Mouse (Mus musculus): ENCODE data around the gene Spock1.
A peak's percentile ranks its signal among the peaks of the same experiment; 100 is the strongest.
"Not testable (repeated sequence)": the region's sequence is repeated elsewhere in the genome, so short reads cannot be mapped to it uniquely, and the experiment has no call there.

Spock1 gene

GRCm38 (mm10) chr13:57595761-57596051, 312.4 kb downstream of the Spock1 start:
- no peak for DNase-seq (ENCODE audit: low read depth, low spot score)

- DNase-seq (ENCODE audit: low read depth, low spot score), result no peak
These were observed 312.9 kb downstream of the Spock1 start for GRCm38 (mm10) chr13:57595032-57595760.

- DNase-seq (ENCODE audit: low read depth, low spot score), result not testable (repeated sequence)
These were observed 318.7 kb downstream of the Spock1 start for GRCm38 (mm10) chr13:57589338-57589914.

DNA sequence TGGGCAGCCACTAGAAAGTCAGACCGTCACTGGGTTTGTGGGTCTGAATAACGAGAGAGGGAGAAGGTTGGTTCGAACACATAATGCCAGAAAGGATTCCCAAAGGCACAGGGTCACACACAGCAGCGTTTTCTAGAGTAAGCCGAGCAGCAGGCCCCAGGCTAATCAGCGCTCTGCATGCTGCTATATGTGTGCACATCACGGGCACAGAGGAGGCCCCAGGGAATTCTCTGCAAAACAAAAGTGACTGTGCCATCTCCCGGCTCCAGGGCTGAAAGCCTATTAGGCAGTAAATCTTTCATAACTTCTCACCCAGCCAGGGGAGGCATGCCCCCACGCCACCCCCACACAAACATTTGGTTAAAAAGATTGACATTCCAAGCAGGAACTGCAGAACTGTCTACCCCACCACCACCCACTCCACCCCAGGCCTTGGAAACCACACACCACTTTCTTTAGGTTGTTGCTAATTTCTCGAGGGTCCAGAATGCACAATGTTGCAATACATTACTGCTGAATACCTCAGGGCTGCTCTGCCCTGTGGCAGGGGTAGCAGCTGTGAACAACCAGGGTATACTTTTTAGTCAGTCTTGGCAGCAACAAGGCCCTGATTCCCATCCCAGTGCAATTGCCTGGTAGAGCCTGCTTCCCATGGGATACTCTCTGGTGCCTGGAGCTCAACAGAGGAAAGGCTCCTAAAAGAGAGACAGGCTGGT, 319.4 kb downstream of the Spock1 start:
- DNase-seq (ENCODE audit: low read depth, low spot score), result no peak

GRCm38 (mm10) chr13:57585131-57585530, 323.0 kb downstream of the Spock1 start:
- no peak for DNase-seq (ENCODE audit: low read depth, low spot score)

DNA sequence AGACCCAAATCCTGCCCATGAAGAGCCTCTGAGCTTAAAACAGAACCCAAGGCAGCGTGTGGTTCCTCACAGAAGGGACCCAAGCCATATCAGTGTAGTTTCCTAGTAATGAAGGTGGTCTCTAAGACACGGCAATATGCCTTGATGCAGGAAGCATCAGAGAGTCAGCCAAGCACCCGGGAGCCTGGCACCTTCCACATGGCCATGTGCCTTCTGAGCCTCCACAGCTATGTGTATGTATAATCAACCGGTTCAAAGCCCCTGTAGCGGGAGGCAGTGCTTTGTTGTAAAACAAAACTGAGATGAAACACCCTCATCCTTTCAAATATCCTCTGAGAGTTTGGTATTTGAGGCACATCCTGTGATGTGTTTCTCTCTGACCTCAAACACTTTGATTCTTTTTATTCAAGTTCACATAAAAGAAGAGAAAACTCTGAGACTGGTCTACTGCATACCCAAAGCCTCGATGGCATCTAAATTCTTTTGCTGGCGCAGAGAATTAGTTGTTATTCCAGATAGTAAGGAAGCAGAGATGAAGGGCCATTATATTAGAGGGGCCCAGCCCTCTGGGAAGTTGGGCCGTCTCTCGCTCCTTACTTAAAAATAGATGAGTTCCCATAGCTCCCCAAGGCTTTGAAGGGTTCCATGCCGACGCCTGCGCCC, 325.7 kb downstream of the Spock1 start:
- no peak for DNase-seq (ENCODE audit: low read depth, low spot score)

DNA sequence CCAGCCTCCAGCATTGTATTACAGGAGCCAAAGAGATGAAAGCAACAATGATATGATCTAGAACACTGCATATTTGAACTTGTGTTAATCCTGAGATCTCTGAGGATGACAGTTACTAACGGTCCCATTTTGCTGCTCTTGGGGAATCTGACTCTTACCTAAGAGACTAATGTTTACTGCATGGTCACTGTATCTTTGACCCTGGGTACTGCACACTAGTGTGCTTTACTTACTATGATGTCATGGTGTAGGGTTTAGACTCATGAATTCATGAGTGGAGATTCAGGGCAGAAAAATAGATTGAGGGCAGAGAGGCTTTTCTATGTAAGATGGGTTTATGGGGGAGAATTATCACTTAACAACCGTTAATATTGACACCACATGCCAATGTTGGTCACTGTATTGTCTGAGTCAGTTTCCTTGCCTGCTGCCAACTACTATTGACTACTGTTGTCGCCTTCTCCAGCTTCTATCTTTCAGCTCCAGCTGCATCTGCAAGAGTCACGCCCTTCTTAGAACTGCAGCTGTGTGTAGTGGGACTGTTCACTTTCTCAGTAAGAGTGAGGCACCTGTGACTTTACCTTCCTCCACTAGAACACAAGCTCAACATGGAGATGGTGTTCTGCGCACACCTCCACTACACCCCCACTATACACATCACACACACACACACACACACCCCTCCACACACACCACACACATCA, 330.4 kb downstream of the Spock1 start:
- DNase-seq (ENCODE audit: low read depth, low spot score), result no peak

- no peak for DNase-seq (ENCODE audit: low read depth, low spot score)
These were observed 334.6 kb downstream of the Spock1 start for GRCm38 (mm10) chr13:57573501-57573900.

DNA sequence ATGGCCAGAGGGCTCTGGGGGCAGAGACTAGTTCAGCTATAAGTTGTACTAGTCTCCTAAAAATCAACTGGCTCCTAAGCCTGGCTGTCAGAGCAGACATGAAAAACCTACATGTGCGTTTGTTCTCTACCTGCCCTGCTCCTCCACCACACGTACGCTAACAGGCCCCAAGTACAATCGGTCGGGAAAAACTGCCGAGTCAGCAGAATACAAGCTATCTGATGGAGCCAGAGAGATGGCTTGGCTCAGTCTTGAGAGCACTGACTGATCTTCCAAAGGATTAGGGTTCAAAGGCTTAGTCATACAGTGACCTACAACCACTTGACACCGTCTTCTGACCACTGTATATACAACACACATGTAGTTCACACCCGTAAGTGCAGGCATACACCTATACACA, 339.7 kb downstream of the Spock1 start:
- no peak for DNase-seq (ENCODE audit: low read depth, low spot score)

- peak; percentile 23 for DNase-seq (ENCODE audit: low read depth, low spot score)
These were observed 352.9 kb downstream of the Spock1 start for GRCm38 (mm10) chr13:57555186-57555585.

DNA sequence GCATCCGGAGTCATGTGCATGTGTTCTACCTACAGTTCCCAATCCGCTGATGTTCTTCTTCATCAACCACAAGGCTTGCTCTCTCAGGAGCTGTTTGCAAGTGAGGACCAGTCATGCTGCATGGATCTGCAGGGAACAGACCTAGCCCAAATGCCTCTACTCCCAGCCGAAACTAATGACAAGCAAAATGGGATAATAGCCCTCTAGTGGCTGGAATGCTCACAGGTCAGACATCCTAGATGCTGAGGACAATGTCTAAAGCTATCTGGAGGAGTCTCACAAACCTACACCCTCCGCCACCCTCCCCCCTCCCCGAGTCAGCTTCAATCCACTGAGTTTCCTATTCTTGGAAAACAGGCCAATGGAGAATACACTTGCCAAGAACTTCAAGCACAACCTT, 358.4 kb downstream of the Spock1 start:
- DNase-seq (ENCODE audit: low read depth, low spot score), result peak; percentile 89

- DNase-seq (ENCODE audit: low read depth, low spot score), result no peak
These were observed 371.1 kb downstream of the Spock1 start for GRCm38 (mm10) chr13:57536988-57537547.

GRCm38 (mm10) chr13:57534325-57534724, 373.8 kb downstream of the Spock1 start:
- no peak for DNase-seq (ENCODE audit: low read depth, low spot score)

DNA sequence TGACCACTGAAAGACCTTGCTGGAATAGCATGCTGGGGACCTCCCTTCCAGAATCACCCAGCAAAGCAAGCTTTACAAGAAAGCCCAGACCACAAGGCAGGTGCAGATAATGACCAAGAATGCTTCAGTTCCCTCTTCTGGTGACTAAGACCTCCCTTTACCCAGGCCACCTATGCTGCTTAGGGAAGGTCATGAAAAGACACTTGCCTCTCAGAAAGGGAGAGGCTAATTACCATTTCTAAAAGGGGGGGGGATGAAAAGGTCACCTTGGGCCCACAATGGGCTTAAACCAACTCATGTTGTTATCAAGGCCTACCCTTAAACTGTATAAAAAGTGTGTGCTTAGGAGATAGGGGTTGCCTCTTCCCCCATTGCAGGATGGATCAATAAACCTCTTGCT, 382.2 kb downstream of the Spock1 start:
- peak; percentile 78 for DNase-seq (ENCODE audit: low read depth, low spot score)

GRCm38 (mm10) chr13:57524546-57524945, 383.6 kb downstream of the Spock1 start:
- no peak for DNase-seq (ENCODE audit: low read depth, low spot score)

DNA sequence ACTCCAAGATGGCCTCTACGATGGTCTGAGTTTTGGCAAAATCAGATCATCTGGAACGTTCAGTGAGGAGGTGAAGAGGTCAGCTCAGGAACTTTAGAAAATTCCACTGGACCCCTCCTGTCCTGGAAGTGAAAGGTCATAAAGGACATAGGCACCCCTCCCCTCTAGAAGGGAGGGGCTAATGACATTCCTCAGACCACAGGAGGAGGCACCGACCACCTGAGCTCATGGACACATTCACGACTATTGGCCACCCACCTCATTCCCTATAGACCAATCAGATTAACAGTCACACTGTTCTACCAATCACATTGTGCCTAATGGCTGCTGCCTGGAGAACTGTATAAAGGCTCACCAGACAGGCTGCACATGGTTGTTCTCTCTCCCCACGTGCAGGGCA, 384.8 kb downstream of the Spock1 start:
- DNase-seq (ENCODE audit: low read depth, low spot score), result peak; percentile 52

DNA sequence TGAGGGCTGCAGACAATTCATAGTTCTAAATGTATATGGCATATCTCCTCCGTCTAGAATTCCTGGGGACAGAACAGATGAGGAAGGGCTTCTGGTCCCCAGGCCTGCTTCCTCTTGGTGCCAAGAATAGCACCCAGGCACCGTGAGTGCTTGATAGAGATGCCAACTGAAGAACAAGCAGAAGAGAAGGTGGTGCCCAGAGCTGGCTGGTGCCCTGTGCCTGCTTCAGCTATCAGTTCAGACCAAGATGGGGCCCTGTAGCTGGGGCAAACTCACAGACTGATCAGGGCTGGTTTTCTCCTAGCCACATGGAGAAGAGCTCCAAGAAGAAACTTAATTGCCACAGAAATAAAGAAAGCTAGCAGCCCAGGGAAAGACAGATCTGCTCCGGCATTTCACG, 385.8 kb downstream of the Spock1 start:
- DNase-seq (ENCODE audit: low read depth, low spot score), result no peak

- peak; percentile 73 for DNase-seq (ENCODE audit: low read depth, low spot score)
These were observed 387.0 kb downstream of the Spock1 start for GRCm38 (mm10) chr13:57521152-57521551.

DNA sequence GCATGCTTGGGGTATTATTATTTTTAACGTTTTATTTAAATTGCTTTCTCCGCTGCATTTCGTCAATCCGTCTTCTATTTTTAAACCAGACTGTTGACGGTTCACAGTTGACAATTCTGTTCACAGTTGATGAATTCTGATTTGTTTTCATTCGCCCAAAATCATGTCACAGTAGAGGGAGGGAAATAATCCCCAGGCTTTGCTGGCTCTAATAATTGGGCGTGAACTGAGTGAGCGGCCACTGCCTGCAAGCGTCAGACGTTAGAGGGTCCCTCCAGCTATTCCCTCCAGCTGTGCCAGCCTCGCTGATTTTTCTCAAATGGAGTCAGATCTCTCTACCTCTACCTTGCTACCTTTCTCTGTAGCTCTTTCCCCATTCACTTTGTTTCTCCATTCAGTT, 388.3 kb downstream of the Spock1 start:
- no peak for DNase-seq (ENCODE audit: low read depth, low spot score)

DNA sequence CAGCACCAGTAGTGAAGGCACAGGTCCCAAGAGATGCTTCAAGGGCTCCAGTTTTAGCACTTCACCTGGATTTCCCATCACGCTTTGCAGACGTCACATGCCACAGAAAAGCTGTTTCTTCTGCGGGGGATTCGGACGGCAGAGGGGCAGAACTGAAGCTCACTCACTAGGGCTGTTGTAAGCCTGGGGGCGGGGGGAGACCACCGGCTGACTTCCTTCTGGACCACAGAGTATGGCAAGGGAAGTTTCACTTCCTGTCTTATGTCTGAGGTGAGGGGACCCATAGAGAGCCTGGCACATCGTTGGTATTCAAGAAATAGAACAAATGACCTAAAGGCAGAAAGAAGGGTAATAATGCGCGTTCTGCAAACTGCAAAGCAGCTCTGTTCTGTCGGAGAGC, 392.4 kb downstream of the Spock1 start:
- no peak for DNase-seq (ENCODE audit: low read depth, low spot score)

DNA sequence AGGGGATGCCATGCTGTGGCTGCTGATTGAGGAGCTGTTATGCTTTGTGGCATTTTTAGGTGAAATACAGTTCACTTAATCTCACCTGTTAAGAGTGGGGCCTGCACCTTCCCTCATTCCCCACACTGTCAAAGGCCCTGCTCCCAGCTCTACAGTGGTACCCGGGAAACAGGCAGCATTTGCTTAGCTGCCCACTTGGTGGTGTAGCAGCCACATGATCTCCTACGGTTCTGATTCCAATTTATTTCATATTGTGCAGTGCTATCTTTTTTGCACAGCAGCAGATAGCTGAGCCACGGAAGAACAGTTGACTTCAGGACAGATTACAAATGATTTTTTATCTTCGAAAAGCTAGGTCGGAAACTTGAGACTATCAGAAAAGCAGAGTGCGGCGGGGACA, 406.6 kb downstream of the Spock1 start:
- DNase-seq (ENCODE audit: low read depth, low spot score), result no peak

- no peak for DNase-seq (ENCODE audit: low read depth, low spot score)
These were observed 411.4 kb downstream of the Spock1 start for GRCm38 (mm10) chr13:57496778-57497177.
